Mouse (Mus musculus) spleen, adult 2 months (tissue): ENCODE measurements at regions not wholly inside any gene's neighbourhood (a gene's known extent, or its start where the extent isn't known, plus 50 kb on each side); places are given as distances from the start of the nearest gene placed in this dataset.

ENCODE experiments used
- CTCF ChIP-seq: fragments of 200-500 bp; IDR thresholded peaks from 2 replicates; pipeline ENCODE4 v1.5.1; 2011; ENCODE audit warnings: mild to moderate bottlenecking, inconsistent platforms; ENCODE audit not compliant: insufficient read depth, insufficient read length, insufficient replicate concordance; ENCODE audit errors: extremely low read depth
- POLR2A ChIP-seq: fragments of 200-500 bp; IDR thresholded peaks from 2 replicates; pipeline ENCODE4 v1.6.1; 2011; ENCODE audit warnings: low read depth, low read length, inconsistent platforms

- no peak for TF ChIP-seq CTCF
- TF ChIP-seq POLR2A: no peak
These were observed 255.0 kb downstream of the Ankrd50 start for GRCm38 (mm10) chr3:38229686-38230085.
